Mouse (Mus musculus) forebrain, postnatal 0 days (tissue): ENCODE results near the gene Klhdc8a. TPM values are rescaled to one million over a fixed set of nuclear protein-coding genes. Genes with fewer than 3 reads are reported as not detected.

Source experiments
- ATAC-seq: fragments of 200-750 bp; cut with Nextera tagmentation; 2 replicates; pipeline ENCODE4 v1.8.0; 2017; ENCODE audit warnings: mild to moderate bottlenecking, moderate library complexity
- DNase-seq: peaks from one replicate; pipeline ENCODE4 v3.0.0-alpha.2; 2015
- H3K27ac ChIP-seq: fragments of 300-500 bp; sonication (generic); 2 replicates; pipeline ENCODE4 v1.5.1; 2014; ENCODE audit warnings: low read depth, mild to moderate bottlenecking, antibody characterized with exemption, low read length, moderate library complexity, mixed read lengths
- H3K27me3 ChIP-seq: fragments of 300-500 bp; sonication (generic); 2 replicates; pipeline ENCODE4 v1.6.1; 2014; ENCODE audit warnings: mild to moderate bottlenecking, low read length, mixed read lengths; ENCODE audit not compliant: insufficient read depth
- H3K36me3 ChIP-seq: fragments of 300-500 bp; sonication (generic); 2 replicates; pipeline ENCODE4 v1.6.1; 2014; ENCODE audit warnings: mild to moderate bottlenecking, moderate library complexity; ENCODE audit not compliant: insufficient read depth
- H3K4me1 ChIP-seq: fragments of 300-500 bp; sonication (generic); 2 replicates; pipeline ENCODE4 v1.6.1; 2014; ENCODE audit warnings: antibody characterized with exemption; ENCODE audit not compliant: insufficient read depth
- H3K4me2 ChIP-seq: fragments of 300-500 bp; sonication (generic); 2 replicates; pipeline ENCODE4 v1.6.1; 2014; ENCODE audit warnings: low read depth, mild to moderate bottlenecking, moderate library complexity
- H3K4me3 ChIP-seq: fragments of 300-500 bp; sonication (generic); 2 replicates; pipeline ENCODE4 v1.5.1; 2014; ENCODE audit warnings: low read depth, low read length, mixed read lengths
- H3K9ac ChIP-seq: fragments of 300-500 bp; sonication (generic); 2 replicates; pipeline ENCODE4 v1.6.1; 2014; ENCODE audit warnings: mild to moderate bottlenecking
- H3K9me3 ChIP-seq: fragments of 300-500 bp; sonication (generic); 2 replicates; pipeline ENCODE4 v1.6.1; 2016; ENCODE audit warnings: low read length
- CTCF ChIP-seq: sonication (generic); IDR thresholded peaks from 2 replicates; pipeline ENCODE4 v1.5.1; 2016; ENCODE audit warnings: antibody characterized with exemption, control low read depth, low read depth
- WGBS: fragments of 180-500 bp; shearing (Covaris S2); extraction: QIAGEN DNeasy Blood & Tissue Kit; methylation state at CpG from one replicate; pipeline ENCODE4 v1.1.7; 2014; 5-methylcytosine and 5-hydroxymethylcytosine counted together
- polyA plus RNA-seq: library from polyadenylated mRNA; unstranded; fragments of >200 nt; fragmentation: Nextera tagmentation; extraction: Ambion mirVana; gene quantifications from 2 replicates; pipeline ENCODE4 v1.2.1, GENCODE M21; 2015
- total RNA-seq: library from RNA; depleted of rRNA; stranded (reverse); fragments of >200 nt; gene quantifications from 2 replicates; pipeline ENCODE4 v1.2.3, GENCODE M21; 2014; rRNA removed

Gene Klhdc8a
- total and polyA plus RNA-seq, 2 experiments from 2014 or later: 6.3 to 11.2 TPM

GRCm38 (mm10) chr1:132351058-132351457 lies 52.6 kb downstream of the Klhdc8a start:
- H3K27me3 ChIP-seq: no peaks in the 10 kb centered on the region
- WGBS: 92% methylated on average over 4 of the region's 4 CpGs

GRCm38 (mm10) chr1:132353389-132353788 lies 55.0 kb downstream of the Klhdc8a start:
- peaks cover 13% of the 10 kb centered on the region for H3K36me3 ChIP-seq
- H3K9ac ChIP-seq: no peak overlapping the region
- no peak overlapping the region for H3K4me2 ChIP-seq
- no peak for TF ChIP-seq CTCF
- H3K27me3 ChIP-seq: no peaks in the 10 kb centered on the region
- ATAC-seq (no peak), DNase-seq (no peak)
- H3K4me3 ChIP-seq: no peak overlapping the region
- H3K27ac ChIP-seq: no peak overlapping the region
- H3K4me1 ChIP-seq: no peaks in the 10 kb centered on the region
- WGBS: 78% methylated on average over 5 of the region's 5 CpGs
- no peaks in the 10 kb centered on the region for H3K9me3 ChIP-seq

More at GRCm38 (mm10) chr1:132351058-132351457, 52.6 kb downstream of the Klhdc8a start:
- Histone ChIP-seq H3K4me1 (no peaks in the 10 kb centered on the region), H3K4me3 (no peak overlapping the region), H3K4me2 (no peak overlapping the region), H3K9ac (no peak overlapping the region), H3K27ac (no peak overlapping the region), H3K9me3 (no peaks in the 10 kb centered on the region), H3K36me3 (no peaks in the 10 kb centered on the region; the same call in 1 of the 2 replicates)
- ATAC-seq: no peak
- DNase-seq: no peak
- TF ChIP-seq CTCF: peak; percentile 26; the same call in 1 of the 2 replicates

GRCm38 (mm10) chr1:132354234-132354633 lies 55.8 kb downstream of the Klhdc8a start:
- no peak overlapping the region for H3K4me2 ChIP-seq
- no peak overlapping the region for H3K4me3 ChIP-seq
- WGBS: 77% methylated on average over 9 of the region's 9 CpGs
- H3K9ac ChIP-seq: no peak overlapping the region
- ATAC-seq: no peak
- no peak overlapping the region for H3K27ac ChIP-seq
- no peak for TF ChIP-seq CTCF
- H3K27me3 ChIP-seq: no peaks in the 10 kb centered on the region
- no peaks in the 10 kb centered on the region for H3K4me1 ChIP-seq
- H3K9me3 ChIP-seq: no peaks in the 10 kb centered on the region
- peaks cover 21% of the 10 kb centered on the region for H3K36me3 ChIP-seq
- no peak for DNase-seq

GRCm38 (mm10) chr1:132355162-132355601 lies 56.8 kb downstream of the Klhdc8a start:
- Histone ChIP-seq H3K27me3 (no peaks in the 10 kb centered on the region), H3K4me3 (no peak overlapping the region), H3K4me1 (no peaks in the 10 kb centered on the region), H3K9ac (no peak overlapping the region), H3K4me2 (no peak overlapping the region), H3K36me3 (peaks cover 30% of the 10 kb centered on the region), H3K27ac (no peak overlapping the region), H3K9me3 (no peaks in the 10 kb centered on the region)
- 43% methylated on average over 6 of the region's 6 CpGs for WGBS
- ATAC-seq (no peak), DNase-seq (no peak)
- TF ChIP-seq CTCF: no peak

- no peaks in the 10 kb centered on the region for H3K27me3 ChIP-seq
- H3K9me3 ChIP-seq: no peaks in the 10 kb centered on the region
- no peak overlapping the region for H3K9ac ChIP-seq
- DNase-seq (peak; percentile 95), ATAC-seq (peak; percentile 77)
- H3K36me3 ChIP-seq: peaks cover 37% of the 10 kb centered on the region
- TF ChIP-seq CTCF: peak; percentile 99
- no peak overlapping the region for H3K4me3 ChIP-seq
- no peak overlapping the region for H3K4me2 ChIP-seq
- no peak overlapping the region for H3K27ac ChIP-seq
- no peaks in the 10 kb centered on the region for H3K4me1 ChIP-seq
- WGBS: 0% methylated on average over 3 of the region's 3 CpGs
Measured at GRCm38 (mm10) chr1:132355841-132356242, 57.4 kb downstream of the Klhdc8a start.

- Histone ChIP-seq H3K4me2 (no peak overlapping the region), H3K9me3 (no peaks in the 10 kb centered on the region), H3K4me3 (no peak overlapping the region), H3K27me3 (no peaks in the 10 kb centered on the region), H3K36me3 (peaks cover 46% of the 10 kb centered on the region), H3K9ac (no peak overlapping the region), H3K4me1 (no peaks in the 10 kb centered on the region), H3K27ac (no peak overlapping the region)
- ATAC-seq: no peak
- WGBS: 83% methylated on average over 1 of the region's 1 CpGs
- no peak for TF ChIP-seq CTCF
- DNase-seq: no peak
Measured at GRCm38 (mm10) chr1:132356841-132357240, 58.4 kb downstream of the Klhdc8a start.

Other genes with a start within 250 kb of the Klhdc8a start
- gene Mfsd4a, start 230.6 kb upstream of the Klhdc8a start, total RNA-seq: 2.8 and 3.2 TPM in 2 replicates
- gene Mfsd4a, start 230.6 kb upstream of the Klhdc8a start, polyA plus RNA-seq: 4.6 and 8.1 TPM in 2 replicates
- gene Cdk18, start 158.9 kb upstream of the Klhdc8a start, total RNA-seq: 2.6 and 3.2 TPM in 2 replicates
- 0.70 and 1.2 TPM in 2 replicates for gene Cdk18, start 158.9 kb upstream of the Klhdc8a start, polyA plus RNA-seq
- gene Lemd1, start 107.2 kb upstream of the Klhdc8a start, total RNA-seq: 13.3 and 14.9 TPM in 2 replicates
- gene Lemd1, start 107.2 kb upstream of the Klhdc8a start, polyA plus RNA-seq: 14.7 and 15.1 TPM in 2 replicates
- gene AC124108.1, start 107.2 kb upstream of the Klhdc8a start, total RNA-seq: 3.4 and 5.0 TPM in 2 replicates
- 0.31 and 0.48 TPM in 2 replicates for gene AC124108.1, start 107.2 kb upstream of the Klhdc8a start, polyA plus RNA-seq
- 0.92 TPM in 1 of 2 replicates, not detected in the other for gene Gm10188, start 68.9 kb upstream of the Klhdc8a start, total RNA-seq
- not detected in 2 replicates for gene Gm10188, start 68.9 kb upstream of the Klhdc8a start, polyA plus RNA-seq
- gene Nuak2, start 17.5 kb downstream of the Klhdc8a start, total RNA-seq: 4.4 and 4.5 TPM in 2 replicates
- gene Nuak2, start 17.5 kb downstream of the Klhdc8a start, polyA plus RNA-seq: 4.3 and 6.8 TPM in 2 replicates
- gene Tmcc2, start 92.7 kb downstream of the Klhdc8a start, total RNA-seq: 104 TPM in 2 replicates
- 37.4 and 41.9 TPM in 2 replicates for gene Tmcc2, start 92.7 kb downstream of the Klhdc8a start, polyA plus RNA-seq
- 18.3 and 18.9 TPM in 2 replicates for gene Dstyk, start 118.9 kb downstream of the Klhdc8a start, total RNA-seq
- gene Dstyk, start 118.9 kb downstream of the Klhdc8a start, polyA plus RNA-seq: 4.8 and 6.0 TPM in 2 replicates
- gene Rbbp5, start 178.7 kb downstream of the Klhdc8a start, total RNA-seq: 33.6 and 33.7 TPM in 2 replicates
- 22.8 and 24.7 TPM in 2 replicates for gene Rbbp5, start 178.7 kb downstream of the Klhdc8a start, polyA plus RNA-seq
- gene Tmem81, start 207.6 kb downstream of the Klhdc8a start, total RNA-seq: 1.6 and 3.0 TPM in 2 replicates
- 0.49 and 0.90 TPM in 2 replicates for gene Tmem81, start 207.6 kb downstream of the Klhdc8a start, polyA plus RNA-seq
- gene Cntn2, start 244.6 kb downstream of the Klhdc8a start, total RNA-seq: 101 and 104 TPM in 2 replicates
- 41.0 and 43.9 TPM in 2 replicates for gene Cntn2, start 244.6 kb downstream of the Klhdc8a start, polyA plus RNA-seq